Mouse (Mus musculus) E14TG2a.4 (cell line): ENCODE results near the gene Tmem181a.
"Not testable (repeated sequence)": the region's sequence is repeated elsewhere in the genome, so short reads cannot be mapped to it uniquely, and the experiment has no call there.

Source experiments
- H3K27me3 ChIP-seq: 2 replicates; pipeline ENCODE4 v1.6.1; 2014; ENCODE audit warnings: low read length, control low read depth; ENCODE audit not compliant: insufficient read depth
- H3K36me3 ChIP-seq: 2 replicates; pipeline ENCODE4 v1.6.1; 2014; ENCODE audit warnings: low read length, control low read depth; ENCODE audit not compliant: insufficient read depth
- H3K4me1 ChIP-seq: replicated peaks from 2 replicates; pipeline ENCODE4 v1.6.1; 2014; ENCODE audit warnings: low read depth, low read length, control low read depth
- H3K4me3 ChIP-seq: replicated peaks from 2 replicates; pipeline ENCODE4 v1.5.1; 2014; ENCODE audit warnings: mild to moderate bottlenecking, low read length
- H3K9me3 ChIP-seq: 2 replicates; pipeline ENCODE4 v1.6.1; 2014; ENCODE audit warnings: low read length, control low read depth

Tmem181a gene

GRCm38 (mm10) chr17:6280513-6280912 is 23.9 kb downstream of the Tmem181a start:
- not testable (repeated sequence) for H3K4me3 ChIP-seq, H3K9me3 ChIP-seq, H3K4me1 ChIP-seq, H3K27me3 ChIP-seq, H3K36me3 ChIP-seq

- not testable (repeated sequence) for H3K9me3 ChIP-seq, H3K36me3 ChIP-seq, H3K27me3 ChIP-seq, H3K4me1 ChIP-seq, H3K4me3 ChIP-seq
Measured at GRCm38 (mm10) chr17:6283137-6283536, 26.5 kb downstream of the Tmem181a start.

GRCm38 (mm10) chr17:6286169-6286568 is 29.5 kb downstream of the Tmem181a start:
- not testable (repeated sequence) for H3K27me3 ChIP-seq, H3K4me1 ChIP-seq, H3K9me3 ChIP-seq, H3K36me3 ChIP-seq, H3K4me3 ChIP-seq

GRCm38 (mm10) chr17:6289045-6289444 is 32.4 kb downstream of the Tmem181a start:
- not testable (repeated sequence) for H3K36me3 ChIP-seq, H3K4me3 ChIP-seq, H3K27me3 ChIP-seq, H3K4me1 ChIP-seq, H3K9me3 ChIP-seq

- not testable (repeated sequence) for H3K27me3 ChIP-seq, H3K4me1 ChIP-seq, H3K36me3 ChIP-seq, H3K9me3 ChIP-seq, H3K4me3 ChIP-seq
Measured at GRCm38 (mm10) chr17:6293882-6294281, 37.2 kb downstream of the Tmem181a start.

- H3K27me3 ChIP-seq = not testable (repeated sequence)
Measured at GRCm38 (mm10) chr17:6297060-6297795, 40.6 kb downstream of the Tmem181a start.

GRCm38 (mm10) chr17:6300190-6300863 is 43.7 kb downstream of the Tmem181a start:
- H3K36me3 ChIP-seq, H3K27me3 ChIP-seq, H3K4me1 ChIP-seq, H3K9me3 ChIP-seq, H3K4me3 ChIP-seq: not testable (repeated sequence)

More at GRCm38 (mm10) chr17:6297060-6297795, 40.6 kb downstream of the Tmem181a start:
- not testable (repeated sequence) for H3K4me1 ChIP-seq, H3K4me3 ChIP-seq, H3K9me3 ChIP-seq, H3K36me3 ChIP-seq

- H3K4me1 ChIP-seq, H3K4me3 ChIP-seq, H3K27me3 ChIP-seq, H3K36me3 ChIP-seq, H3K9me3 ChIP-seq: not testable (repeated sequence)
Measured at GRCm38 (mm10) chr17:6304891-6305290, 48.2 kb downstream of the Tmem181a start.

- not testable (repeated sequence) for H3K9me3 ChIP-seq, H3K4me3 ChIP-seq, H3K4me1 ChIP-seq, H3K27me3 ChIP-seq, H3K36me3 ChIP-seq
Measured at GRCm38 (mm10) chr17:6305656-6306270, 49.1 kb downstream of the Tmem181a start.

- H3K4me1 ChIP-seq, H3K9me3 ChIP-seq, H3K36me3 ChIP-seq, H3K4me3 ChIP-seq, H3K27me3 ChIP-seq: not testable (repeated sequence)
Measured at GRCm38 (mm10) chr17:6306503-6306902, 49.8 kb downstream of the Tmem181a start.

GRCm38 (mm10) chr17:6311716-6312115 is 55.1 kb downstream of the Tmem181a start:
- not testable (repeated sequence) for H3K9me3 ChIP-seq

GRCm38 (mm10) chr17:6312755-6313154 is 56.1 kb downstream of the Tmem181a start:
- not testable (repeated sequence) for H3K4me3 ChIP-seq, H3K9me3 ChIP-seq, H3K27me3 ChIP-seq, H3K4me1 ChIP-seq, H3K36me3 ChIP-seq

More at GRCm38 (mm10) chr17:6311716-6312115, 55.1 kb downstream of the Tmem181a start:
- H3K4me3 ChIP-seq, H3K27me3 ChIP-seq, H3K4me1 ChIP-seq, H3K36me3 ChIP-seq: not testable (repeated sequence)

- not testable (repeated sequence) for H3K4me1 ChIP-seq, H3K9me3 ChIP-seq, H3K36me3 ChIP-seq, H3K4me3 ChIP-seq, H3K27me3 ChIP-seq
Measured at GRCm38 (mm10) chr17:6314493-6314892, 57.8 kb downstream of the Tmem181a start.

GRCm38 (mm10) chr17:6315706-6316105 is 59.0 kb downstream of the Tmem181a start:
- not testable (repeated sequence) for H3K4me1 ChIP-seq, H3K4me3 ChIP-seq, H3K27me3 ChIP-seq, H3K9me3 ChIP-seq, H3K36me3 ChIP-seq
